8 mouse cellular contexts compared by ENCODE assay signal in the genomic region with DNA sequence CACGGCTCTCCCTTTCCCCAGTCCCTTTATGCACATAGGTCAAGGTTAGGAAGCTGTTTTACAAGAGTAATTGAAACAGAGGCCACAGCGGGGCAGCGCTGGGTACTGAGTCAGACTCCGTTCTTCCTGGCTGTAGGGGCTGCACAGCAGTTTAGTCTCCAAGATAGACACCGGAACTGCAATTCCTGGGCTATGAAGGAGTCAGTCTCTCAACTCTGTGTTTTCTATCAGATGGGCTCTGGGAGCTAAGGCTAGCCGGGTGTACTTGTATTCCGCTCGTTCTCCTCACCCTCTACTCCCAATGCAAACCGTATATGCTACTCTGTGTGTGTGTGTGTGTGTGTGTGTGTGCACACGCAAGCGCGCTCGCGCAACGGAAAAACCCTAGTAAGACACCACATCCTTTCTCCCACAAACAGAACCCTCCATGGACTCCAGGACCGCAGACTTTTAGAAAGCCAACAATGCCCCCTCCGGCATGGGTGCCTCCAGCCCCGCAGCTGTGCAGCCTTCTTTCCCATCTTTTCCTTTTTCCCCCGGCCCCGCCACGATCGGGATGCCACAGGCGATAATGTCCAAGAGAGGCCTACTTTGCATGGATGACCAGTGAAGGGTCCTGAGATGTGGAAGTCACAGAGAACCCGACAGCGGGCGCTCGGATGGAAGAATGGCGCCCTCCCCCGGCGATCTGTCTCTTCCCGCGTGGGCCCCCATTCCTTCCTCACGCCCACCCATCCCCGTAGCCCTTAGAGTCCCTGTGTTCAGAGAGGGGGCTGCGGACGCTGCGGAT. TPM values are rescaled to one million over a fixed set of nuclear protein-coding genes. Genes with fewer than 3 reads are reported as not detected.
DNase-seq lines count a peak whose midpoint lies in the region; ATAC-seq and TF ChIP-seq lines count a peak whose summit lies in the region.

No protein-coding gene starts in this region.

- peak overlapping the region; percentile 51 for H3K27ac ChIP-seq in kidney, adult 2 months (ENCODE audit: insufficient read depth, low read depth, low read length)
- H3K27ac ChIP-seq in liver, adult 2 months (replicated peaks; ENCODE audit: insufficient read depth, low read depth, low read length) = peak overlapping the region; percentile 30
- H3K27ac ChIP-seq in midbrain, postnatal 0 days (ENCODE audit: low read depth, low read length) = peak overlapping the region; percentile 96
- peak overlapping the region; percentile 84 for H3K27ac ChIP-seq in stomach, embryonic 14.5 days (ENCODE audit: low read length)

- no peaks in the 10 kb centered on the region for H3K9me3 ChIP-seq in midbrain, postnatal 0 days (ENCODE audit: low read length)
- no peaks in the 10 kb centered on the region for H3K9me3 ChIP-seq in stomach, embryonic 14.5 days (ENCODE audit: control insufficient read depth, low read depth, low read length)

- no peak for TF ChIP-seq POLR2A in kidney, adult 2 months (IDR thresholded peaks at IDR 0.05; ENCODE audit: low read depth, low read length)
- no peak for TF ChIP-seq POLR2A in liver, adult 2 months (IDR thresholded peaks at IDR 0.05; ENCODE audit: extremely low read depth, insufficient read depth, low read length)

- 3% methylated on average over 37 of the region's 37 CpGs for WGBS in kidney, adult 2 months
- WGBS in liver, adult 2 months = 3% methylated on average over 37 of the region's 37 CpGs
- under 1% methylated on average over 37 of the region's 37 CpGs for WGBS in midbrain, postnatal 0 days
- 2% methylated on average over 37 of the region's 37 CpGs for WGBS in stomach, embryonic 14.5 days

- H3K9ac ChIP-seq in liver, adult 2 months (ENCODE audit: low read depth, low read length) = peak overlapping the region; percentile 46
- H3K9ac ChIP-seq in midbrain, postnatal 0 days (replicated peaks; ENCODE audit: low read length, poor library complexity, severe bottlenecking) = peak overlapping the region; percentile 89
- peak overlapping the region; percentile 48 for H3K9ac ChIP-seq in stomach, embryonic 14.5 days (replicated peaks; ENCODE audit: low read depth, low read length)

- H3K27me3 ChIP-seq in kidney, adult 2 months (replicated peaks; ENCODE audit: control insufficient read depth, insufficient read depth, low read length) = no peaks in the 10 kb centered on the region
- H3K27me3 ChIP-seq in liver, adult 2 months (ENCODE audit: control insufficient read depth, insufficient read depth, low read length) = no peaks in the 10 kb centered on the region
- no peaks in the 10 kb centered on the region for H3K27me3 ChIP-seq in midbrain, postnatal 0 days (ENCODE audit: insufficient read depth, low read length)
- H3K27me3 ChIP-seq in stomach, embryonic 14.5 days (ENCODE audit: control insufficient read depth, insufficient read depth, low read length) = no peaks in the 10 kb centered on the region

- peak; percentile 74 for ATAC-seq in midbrain, postnatal 0 days (ENCODE audit: low FRiP score)
- peak; percentile 39; the same call in 1 of the 2 replicates for ATAC-seq in stomach, embryonic 14.5 days (ENCODE audit: insufficient number of reproducible peaks, insufficient read depth, low FRiP score, low read depth)

- H3K4me1 ChIP-seq in kidney, adult 2 months (ENCODE audit: control insufficient read depth, insufficient read depth, low read length) = peaks cover 3% of the 10 kb centered on the region; the same call in 1 of the 2 replicates
- H3K4me1 ChIP-seq in liver, adult 2 months (ENCODE audit: control insufficient read depth, insufficient read depth, low read length) = no peaks in the 10 kb centered on the region; the same call in 1 of the 2 replicates
- H3K4me1 ChIP-seq in midbrain, postnatal 0 days (ENCODE audit: insufficient read depth, low read length) = peaks cover 5% of the 10 kb centered on the region; the same call in 1 of the 2 replicates
- peaks cover 12% of the 10 kb centered on the region; the same call in 1 of the 2 replicates for H3K4me1 ChIP-seq in stomach, embryonic 14.5 days (ENCODE audit: control insufficient read depth, insufficient read depth, low read length)

- peak overlapping the region; percentile 82 for H3K4me3 ChIP-seq in kidney, adult 2 months (ENCODE audit: insufficient read depth, low read depth, low read length)
- peak overlapping the region; percentile 92 for H3K4me3 ChIP-seq in liver, adult 2 months (ENCODE audit: insufficient read depth, low read depth, low read length)
- H3K4me3 ChIP-seq in midbrain, postnatal 0 days (ENCODE audit: low read depth, low read length) = peak overlapping the region; percentile 81
- peak overlapping the region; percentile 65 for H3K4me3 ChIP-seq in stomach, embryonic 14.5 days (ENCODE audit: low read depth, low read length)

- H3K79me2 ChIP-seq in liver, adult 2 months (ENCODE audit: control insufficient read depth, insufficient read depth, low read length) = no peaks in the 10 kb centered on the region; the same call in 1 of the 2 replicates

- peak; percentile 84 for DNase-seq in 3T3-L1 (ENCODE audit: low read depth, low spot score)
- peak; percentile 79 to 92 for DNase-seq in adrenal gland, adult (ENCODE audit: inconsistent age in 2 of 2, low spot score in 1 of 2)
- DNase-seq in embryo, embryonic 11.5 days (ENCODE audit: low read depth, low spot score) = peak; percentile 43
- DNase-seq in heart, adult 8-10 months (ENCODE audit: low spot score) = peak; percentile 65
- peak; percentile 66 for DNase-seq in kidney, adult 2 months
- no peak for DNase-seq in liver, adult 2 months (ENCODE audit: extremely low read depth, low read depth, low spot score)
- peak; percentile 78 for DNase-seq in midbrain, postnatal 0 days (ENCODE audit: low spot score)

- peak; percentile 40 for TF ChIP-seq CTCF in kidney, adult 2 months (conservative IDR thresholded peaks at IDR 0.05; ENCODE audit: insufficient read depth, insufficient read length, low read depth, low read length)
- TF ChIP-seq CTCF in liver, adult 2 months (IDR thresholded peaks at IDR 0.05; ENCODE audit: low read depth, low read length) = peak; percentile 44; the same call in 1 of the 2 replicates
- TF ChIP-seq CTCF in midbrain, postnatal 0 days (IDR thresholded peaks at IDR 0.05) = peak; percentile 62

- peak overlapping the region; percentile 86 for H3K4me2 ChIP-seq in midbrain, postnatal 0 days (ENCODE audit: low read depth, low read length, poor library complexity, severe bottlenecking)
- peak overlapping the region; percentile 94 for H3K4me2 ChIP-seq in stomach, embryonic 14.5 days (replicated peaks; ENCODE audit: low read depth, low read length)

- no peaks in the 10 kb centered on the region; the same call in 1 of the 2 replicates for H3K36me3 ChIP-seq in kidney, adult 2 months (ENCODE audit: control insufficient read depth, insufficient read depth, low read length)
- no peaks in the 10 kb centered on the region for H3K36me3 ChIP-seq in liver, adult 2 months (ENCODE audit: control insufficient read depth, insufficient read depth, low read length)
- H3K36me3 ChIP-seq in midbrain, postnatal 0 days (ENCODE audit: insufficient read depth, low read length) = no peaks in the 10 kb centered on the region
- peaks cover 5% of the 10 kb centered on the region; the same call in 1 of the 2 replicates for H3K36me3 ChIP-seq in stomach, embryonic 14.5 days (ENCODE audit: control insufficient read depth, insufficient read depth, low read length)

RNA-seq across cellular contexts. Expression of a gene that starts 0.7 kb away (rescaled TPM):
- total RNA-seq in heart, adult 8-10 months (2022) = 100 to 1,000 TPM; 352 to 622 (median 508) TPM
- 58.9 and 66.4 TPM in 2 replicates for polyA plus RNA-seq in kidney, adult 2 months (2012; rRNA removed)
- 3.6 and 5.1 TPM in 2 replicates for total RNA-seq in liver, adult 2 months (2014; rRNA removed)
- polyA plus RNA-seq in liver, adult 2 months (2012; rRNA removed) = 9.6 and 9.8 TPM in 2 replicates
- 77.1 and 86.9 TPM in 2 replicates for total RNA-seq in midbrain, postnatal 0 days (2014; rRNA removed)
- 3.3 and 3.5 TPM in 2 replicates for polyA plus RNA-seq in midbrain, postnatal 0 days (2015; fragmentation: Nextera tagmentation; extraction: Ambion mirVana)
- polyA plus RNA-seq in stomach, embryonic 14.5 days (2014; fragmentation: Nextera tagmentation; extraction: Ambion mirVana) = 4.6 and 5.1 TPM in 2 replicates

Comparison
In these comparisons a context has a peak if more than half of its experiments do, and no peak if none do; other contexts are left out.
1. H3K27ac ChIP-seq: peak in every context shown above with its lines; median percentile 96 in midbrain, postnatal 0 days; 84 in stomach, embryonic 14.5 days; 51 in kidney, adult 2 months; 30 in liver, adult 2 months.